Mouse (Mus musculus) lung, postnatal 36 days (tissue): ENCODE measurements around the gene Rxrb.

Experiments used
- DNase-seq: peaks from one replicate; pipeline ENCODE4 v3.0.0; 2022; ENCODE audit warnings: mixed read lengths

Rxrb gene

GRCm38 (mm10) chr17:34026221-34026620, 5.4 kb upstream of the Rxrb start:
- no peak for DNase-seq

DNA sequence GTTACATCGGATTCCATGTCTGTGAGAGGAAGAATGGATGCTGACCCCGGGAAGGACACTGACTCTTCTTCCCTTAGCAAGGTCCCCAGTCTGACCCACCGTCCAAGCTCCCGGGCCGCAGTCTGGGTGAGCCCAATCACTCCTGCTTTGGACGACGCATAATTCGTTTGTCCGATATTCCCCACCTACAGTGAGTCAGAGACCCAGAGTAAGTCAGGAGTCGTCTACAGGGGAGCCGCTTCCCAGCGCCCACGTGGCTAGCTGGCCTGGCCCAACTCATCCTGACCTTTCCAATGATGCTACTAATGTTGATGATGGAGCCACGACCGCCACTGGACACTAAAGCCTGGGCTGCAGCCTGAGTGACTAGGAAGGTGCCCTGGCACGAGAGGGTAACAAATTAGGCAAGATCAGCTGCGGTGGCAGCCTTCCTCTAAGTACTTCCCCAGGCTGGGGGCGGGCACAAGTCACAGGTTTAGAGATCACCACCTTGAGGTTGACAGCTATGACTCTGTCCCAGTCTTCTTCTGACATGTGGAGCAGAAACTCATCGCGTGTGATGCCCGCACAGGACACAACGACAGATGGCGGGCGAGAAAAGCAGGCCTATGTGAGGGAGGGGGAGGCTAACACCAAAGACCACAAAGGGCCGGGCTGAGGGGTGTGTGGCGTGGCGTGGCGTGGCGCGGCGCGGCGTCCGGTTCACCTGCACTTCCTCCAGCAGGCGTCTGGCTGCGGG, 4.5 kb upstream of the Rxrb start:
- DNase-seq = peak; percentile 72

- DNase-seq = peak; percentile 97
Observed at GRCm38 (mm10) chr17:34027656-34028223, 3.9 kb upstream of the Rxrb start, which contains the start of gene H2-Ke6. H2-Ke6 (minus strand) TSS chr17:34028060.

- DNase-seq = no peak
Observed at GRCm38 (mm10) chr17:34028501-34029149, 3.0 kb upstream of the Rxrb start.

DNA sequence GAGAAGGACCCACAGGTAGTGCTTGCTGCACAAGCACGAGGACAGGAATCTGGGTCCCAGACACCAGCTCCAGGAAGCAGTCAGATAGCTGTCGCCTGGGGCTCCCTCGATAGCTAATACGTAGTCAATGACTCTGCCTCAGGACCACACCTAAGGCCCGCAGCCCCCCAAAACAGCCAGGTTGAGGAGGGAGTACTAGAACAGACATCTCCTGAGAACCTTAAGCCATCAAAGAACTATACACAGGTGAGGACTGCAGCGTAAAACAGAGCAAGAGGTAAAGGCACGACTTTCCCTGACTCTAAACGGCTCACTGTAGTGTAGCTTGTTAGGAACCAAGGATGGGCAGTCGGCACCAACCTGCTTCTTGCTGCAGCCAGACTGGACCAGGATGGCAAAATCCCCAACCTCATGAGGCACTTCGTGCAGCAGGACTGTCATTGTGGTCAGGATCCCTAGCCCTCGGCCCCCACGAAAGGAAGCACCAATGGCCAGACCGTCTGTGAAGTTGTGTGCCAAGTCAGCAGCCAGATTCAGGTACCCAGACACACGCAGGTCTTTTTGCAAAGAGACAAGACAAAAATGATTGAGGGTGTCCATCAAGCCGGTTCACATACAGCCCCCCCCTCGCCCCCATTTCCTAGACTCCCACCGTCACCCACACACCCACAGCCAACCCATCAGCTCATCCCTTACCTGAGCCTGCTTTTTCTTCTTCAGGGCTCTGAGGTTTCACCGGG, 2.3 kb upstream of the Rxrb start:
- no peak for DNase-seq

GRCm38 (mm10) chr17:34029890-34030595, 1.6 kb upstream of the Rxrb start:
- no peak for DNase-seq

- no peak for DNase-seq
Observed at GRCm38 (mm10) chr17:34030861-34031326, 718 bp upstream of the Rxrb start.

- peak; percentile 67 for DNase-seq
Observed at GRCm38 (mm10) chr17:34032174-34032632, 591 bp downstream of the Rxrb start.

DNA sequence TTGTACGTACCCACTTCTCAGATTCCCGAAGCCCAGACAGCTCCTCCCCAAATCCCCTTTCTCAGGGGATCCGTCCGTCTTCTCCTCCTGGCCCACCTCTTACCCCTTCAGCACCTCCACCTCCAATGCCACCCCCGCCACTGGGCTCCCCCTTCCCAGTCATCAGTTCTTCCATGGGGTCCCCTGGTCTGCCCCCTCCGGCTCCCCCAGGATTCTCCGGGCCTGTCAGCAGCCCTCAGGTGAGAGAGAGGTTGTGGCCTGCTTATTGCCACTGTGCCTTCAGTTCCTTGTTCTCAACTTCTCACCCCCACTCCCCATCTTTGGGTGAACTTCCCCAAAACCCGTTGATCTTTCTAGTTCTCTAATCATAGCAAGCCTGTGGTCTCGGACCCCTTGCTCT, 1.2 kb downstream of the Rxrb start:
- DNase-seq = no peak

DNA sequence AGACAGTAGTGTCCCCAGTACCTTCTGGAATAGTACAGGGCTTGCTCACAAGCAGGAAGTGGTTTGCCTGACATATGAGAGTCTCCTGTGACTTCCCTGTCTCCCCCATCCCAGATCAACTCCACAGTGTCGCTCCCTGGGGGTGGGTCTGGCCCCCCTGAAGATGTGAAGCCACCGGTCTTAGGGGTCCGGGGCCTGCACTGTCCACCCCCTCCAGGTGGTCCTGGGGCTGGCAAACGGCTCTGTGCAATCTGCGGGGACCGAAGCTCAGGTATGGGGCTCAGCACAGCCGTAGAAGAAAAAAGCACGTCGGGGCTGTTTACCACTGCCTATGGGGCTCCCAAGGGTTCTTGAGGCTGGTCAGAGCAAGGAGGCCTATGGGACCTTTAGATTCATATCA, 1.8 kb downstream of the Rxrb start:
- no peak for DNase-seq

GRCm38 (mm10) chr17:34034064-34034463, 2.5 kb downstream of the Rxrb start:
- peak; percentile 71 for DNase-seq

GRCm38 (mm10) chr17:34035517-34035916, 3.9 kb downstream of the Rxrb start:
- DNase-seq = no peak

DNA sequence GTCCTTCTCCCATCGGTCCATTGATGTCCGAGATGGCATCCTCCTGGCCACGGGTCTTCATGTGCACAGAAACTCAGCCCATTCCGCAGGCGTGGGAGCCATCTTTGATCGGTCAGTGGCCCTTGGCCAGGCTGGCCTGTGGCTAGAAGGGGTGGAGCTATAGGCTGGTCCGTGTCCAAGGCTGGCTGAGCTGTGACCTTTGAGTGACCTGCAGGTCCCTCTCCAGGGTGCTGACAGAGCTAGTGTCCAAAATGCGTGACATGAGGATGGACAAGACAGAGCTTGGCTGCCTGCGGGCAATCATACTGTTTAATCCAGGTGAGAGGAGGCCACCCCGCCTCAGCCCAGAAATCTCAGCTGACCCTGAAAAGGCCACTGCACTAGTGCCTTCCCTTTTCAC, 5.0 kb downstream of the Rxrb start:
- no peak for DNase-seq

DNA sequence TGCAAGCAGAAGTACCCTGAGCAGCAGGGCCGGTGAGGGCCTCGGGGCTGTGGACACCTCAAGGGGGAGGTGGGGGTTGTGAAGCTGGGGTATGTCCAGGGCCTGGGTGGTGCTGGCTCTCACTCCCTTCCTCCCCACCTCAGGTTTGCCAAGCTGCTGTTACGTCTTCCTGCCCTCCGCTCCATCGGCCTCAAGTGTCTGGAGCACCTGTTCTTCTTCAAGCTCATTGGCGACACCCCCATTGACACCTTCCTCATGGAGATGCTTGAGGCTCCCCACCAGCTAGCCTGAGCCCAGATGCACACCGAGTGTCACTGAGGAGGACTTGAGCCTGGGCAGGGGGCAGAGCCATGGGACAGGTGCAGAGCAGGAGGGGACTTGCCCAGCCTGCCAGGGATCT, 5.6 kb downstream of the Rxrb start:
- no peak for DNase-seq

- no peak for DNase-seq
Observed at GRCm38 (mm10) chr17:34038440-34038839, 6.8 kb downstream of the Rxrb start.

DNA sequence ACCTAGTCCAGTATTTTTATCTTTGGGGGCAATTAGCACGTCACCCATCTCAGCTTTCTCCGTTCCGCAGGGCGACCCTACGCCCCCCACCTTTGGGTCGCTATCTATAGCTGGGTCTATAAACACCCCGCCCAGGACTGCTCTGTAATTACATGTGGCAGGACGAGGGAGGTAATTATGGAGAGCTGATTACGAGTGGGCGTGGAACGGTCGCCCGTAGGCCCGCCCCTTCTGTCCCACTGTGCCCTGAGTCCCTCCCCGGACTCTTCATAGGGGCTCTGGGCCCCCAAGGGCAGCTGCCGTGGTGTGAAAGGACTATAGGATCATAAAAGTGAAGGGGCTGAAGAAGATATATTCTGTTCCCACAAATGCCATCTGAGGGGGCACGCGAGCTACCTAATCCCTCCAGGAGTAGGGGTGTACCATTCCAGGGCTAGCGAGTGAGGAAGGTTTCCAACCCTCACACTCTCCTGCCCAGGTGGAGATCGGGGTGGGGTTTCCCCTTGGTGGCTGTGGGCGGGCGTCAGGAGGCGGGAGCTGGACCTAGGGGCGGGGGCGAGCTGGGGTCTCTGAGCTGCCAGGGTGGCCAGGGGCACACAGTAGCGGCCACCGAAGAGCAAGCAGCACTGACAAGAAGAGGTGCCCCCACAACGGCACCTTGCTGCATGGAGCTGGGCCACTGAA, 7.4 kb downstream of the Rxrb start, which contains the start of gene Col11a2:
TSS of gene Col11a2 (plus strand) at position 560 of the 684 bp plus-strand sequence.
- DNase-seq = no peak

DNA sequence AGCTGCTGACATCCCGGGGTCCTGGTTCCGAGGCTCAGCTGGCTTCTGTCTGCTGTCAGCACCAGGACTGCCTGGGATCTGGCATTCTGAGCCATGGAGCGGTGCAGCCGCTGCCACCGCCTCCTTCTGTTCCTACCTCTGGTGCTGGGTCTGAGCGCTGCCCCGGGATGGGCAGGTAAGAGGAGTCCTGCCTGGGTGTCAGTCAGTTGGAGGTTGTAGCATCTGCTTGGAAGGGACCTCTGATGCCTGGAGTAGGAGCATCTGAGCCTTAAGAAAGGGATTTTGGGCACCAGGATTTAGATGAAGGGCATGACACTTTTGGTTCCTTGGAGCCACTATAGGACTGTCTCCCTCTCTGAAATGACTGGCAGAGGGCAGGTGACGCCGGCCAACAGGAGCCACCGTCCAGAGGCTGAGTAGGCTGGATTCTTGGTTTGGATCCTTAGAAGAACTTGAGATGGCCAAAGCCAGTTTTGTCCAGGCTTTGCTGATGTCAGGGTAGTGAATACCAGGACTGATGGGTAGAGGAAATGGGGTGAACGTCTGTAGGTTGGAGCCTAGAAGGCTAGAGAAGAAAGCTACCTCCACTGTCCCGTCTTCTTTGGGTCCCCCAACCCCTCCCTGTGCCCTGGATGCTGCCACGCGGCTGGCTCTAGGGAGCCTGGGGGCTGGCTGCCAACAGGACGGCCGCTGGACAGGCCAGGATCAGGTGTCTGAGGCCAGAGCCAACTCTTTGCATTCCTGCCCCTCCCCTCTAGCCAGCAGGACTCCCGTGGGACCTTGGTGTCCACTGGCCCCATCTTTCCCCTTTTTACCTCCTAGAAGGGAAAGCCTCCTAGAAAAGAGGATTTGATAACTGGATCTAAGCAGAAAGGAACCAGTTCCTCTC, 8.2 kb downstream of the Rxrb start:
- no peak for DNase-seq

DNA sequence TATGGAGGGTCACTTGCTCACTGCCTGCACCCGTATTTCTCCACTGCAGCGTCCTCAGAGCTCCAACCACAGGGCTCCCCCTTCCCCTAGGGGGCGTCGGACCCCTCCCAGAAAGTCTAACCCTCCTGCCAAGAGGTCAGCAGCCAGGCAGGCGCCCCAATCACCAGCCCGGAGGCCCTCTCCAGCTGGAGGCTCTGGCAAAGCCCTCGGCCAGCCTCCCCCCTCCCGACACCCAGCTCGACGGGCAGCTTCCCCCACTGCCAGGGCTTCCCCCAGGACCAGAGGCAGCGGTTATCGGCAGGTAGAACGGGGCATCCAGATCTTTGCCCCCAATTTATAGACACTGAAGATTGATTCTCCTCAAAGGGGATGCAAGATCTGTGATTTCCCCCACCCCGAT, 14.3 kb downstream of the Rxrb start:
- no peak for DNase-seq

DNA sequence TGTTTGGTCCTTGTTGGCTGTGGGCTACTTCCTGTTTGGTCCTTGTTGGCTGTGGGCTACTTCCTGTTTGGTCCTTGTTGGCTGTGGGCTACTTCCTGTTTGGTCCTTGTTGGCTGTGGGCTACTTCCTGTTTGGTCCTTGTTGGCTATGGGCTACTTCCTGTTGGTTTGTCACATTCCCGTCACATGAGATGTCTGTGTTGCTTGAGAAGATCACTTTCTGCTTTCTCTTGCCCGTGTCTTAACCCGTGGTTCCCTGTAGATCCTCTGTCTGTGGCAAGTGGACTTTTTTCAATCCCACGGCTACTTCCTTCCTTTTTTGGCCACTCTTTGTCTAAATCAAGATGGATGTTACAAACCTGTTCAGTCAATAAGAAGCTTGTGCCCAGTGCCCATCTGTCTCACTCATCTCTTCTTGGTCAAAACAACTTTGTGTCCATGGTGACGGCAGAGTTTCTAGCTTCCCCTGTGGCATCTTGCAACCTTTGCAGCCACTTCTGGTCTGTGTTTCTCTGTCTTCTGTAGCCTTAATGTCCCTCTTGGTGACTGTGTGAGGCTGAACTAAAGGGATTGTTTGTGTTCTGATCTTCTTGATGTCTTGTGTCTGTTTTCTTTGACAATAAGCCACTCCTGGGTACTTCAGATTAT, 15.9 kb downstream of the Rxrb start:
- no peak for DNase-seq

GRCm38 (mm10) chr17:34057224-34057623, 25.6 kb downstream of the Rxrb start:
- no peak for DNase-seq
